Mouse (Mus musculus) stomach, postnatal 0 days (tissue): ENCODE data around the gene Eef1a1.

ENCODE experiments used
- CTCF ChIP-seq: IDR thresholded peaks from 2 replicates; pipeline ENCODE4 v1.5.1; 2016; ENCODE audit warnings: antibody characterized with exemption, low read depth, mild to moderate bottlenecking, moderate library complexity
- EP300 ChIP-seq: optimal IDR thresholded peaks from 2 replicates; pipeline ENCODE3; 2016; ENCODE audit warnings: antibody characterized with exemption

GRCm38 (mm10) chr9:78532341-78532819 lies 43.4 kb upstream of the Eef1a1 start:
- no peak for TF ChIP-seq CTCF
- TF ChIP-seq EP300 = no peak
